Mouse (Mus musculus) liver, postnatal 0 days (tissue): ENCODE data around the gene Zfp449.

Source experiments
- CTCF ChIP-seq: sonication (generic); IDR thresholded peaks from 2 replicates; pipeline ENCODE4 v1.5.1; 2016; ENCODE audit warnings: antibody characterized with exemption, low read depth
- EP300 ChIP-seq: IDR thresholded peaks from 2 replicates; pipeline ENCODE4 v1.6.1; 2016; ENCODE audit warnings: antibody characterized with exemption, low read depth, mild to moderate bottlenecking

DNA sequence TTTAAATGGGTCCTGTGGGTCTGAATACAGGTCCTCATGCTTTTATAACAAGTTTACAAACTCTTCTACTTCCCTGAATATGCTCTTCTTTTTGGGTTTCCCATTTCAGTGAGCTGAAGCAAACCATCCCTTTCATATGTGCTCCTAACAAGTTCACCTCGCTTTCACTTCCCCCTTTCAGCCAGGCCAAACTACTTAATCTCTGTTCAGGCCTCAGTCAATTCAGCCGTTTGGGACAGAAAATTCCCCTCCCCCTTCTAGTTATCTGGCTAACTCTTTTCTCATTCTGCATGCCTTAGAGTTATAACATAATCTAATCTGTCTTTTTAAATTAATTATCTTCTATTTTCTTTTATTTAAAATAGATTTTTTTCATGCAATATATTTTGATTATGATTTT is 58.4 kb downstream of the Zfp449 start:
- no peak for TF ChIP-seq CTCF
- no peak for TF ChIP-seq EP300
